Mouse (Mus musculus) kidney, adult 2 months (tissue): ENCODE measurements around the gene Myo1e.

Source experiments
- CTCF ChIP-seq: fragments of 200-500 bp; conservative IDR thresholded peaks from 2 replicates; pipeline ENCODE4 v1.5.1; 2011; ENCODE audit warnings: low read depth, mild to moderate bottlenecking, control low read depth, low read length, moderate library complexity, mixed read lengths; ENCODE audit not compliant: insufficient read depth, insufficient read length
- POLR2A ChIP-seq: fragments of 200-500 bp; IDR thresholded peaks from one replicate; pipeline ENCODE4 v1.6.1; 2011; ENCODE audit warnings: low read depth, low read length, control low read depth

DNA sequence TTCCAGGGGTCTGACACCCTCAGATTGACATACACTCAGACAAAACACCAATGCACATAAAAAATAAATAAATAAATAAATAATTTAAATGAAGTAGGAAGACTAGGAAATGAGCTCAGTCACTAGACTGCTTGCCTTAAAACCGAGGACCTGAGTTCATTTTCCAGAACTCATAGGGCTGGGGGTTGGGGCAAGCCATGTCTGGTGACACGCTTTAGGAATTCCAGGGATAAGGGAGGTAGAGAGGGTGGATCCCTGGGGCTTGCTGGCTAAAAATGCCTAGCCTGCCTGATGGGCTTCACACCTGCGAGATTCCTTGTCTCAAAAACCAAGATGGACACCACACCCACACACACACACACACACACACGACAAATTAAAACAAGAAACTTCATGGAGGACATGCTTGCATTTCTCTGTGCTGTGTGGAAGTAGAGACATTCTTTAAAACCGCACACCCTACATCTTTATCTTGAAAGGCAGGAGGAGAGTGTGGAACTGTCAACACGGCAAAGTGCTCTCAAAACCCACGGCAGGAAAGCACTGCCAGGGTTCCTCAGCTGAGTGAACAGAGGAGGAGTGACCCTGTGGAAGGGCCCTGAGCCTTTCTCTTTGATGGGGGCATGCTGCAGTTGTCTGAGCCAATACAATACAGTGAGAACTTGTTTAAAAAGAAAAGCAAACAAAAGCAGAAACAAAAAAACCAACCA, 13.5 kb downstream of the Myo1e start:
- TF ChIP-seq CTCF (no peak), POLR2A (no peak)
